Mouse (Mus musculus): ENCODE results near the gene Myo1d.

- TF ChIP-seq CTCF (IDR thresholded peaks at IDR 0.05; ENCODE audit: insufficient read depth, low read length) = peak; percentile 30; the same call in 1 of the 2 replicates
- TF ChIP-seq POLR2A (IDR thresholded peaks at IDR 0.05; ENCODE audit: borderline replicate concordance, extremely low read depth, low read depth, low read length) = no peak
Observed at GRCm38 (mm10) chr11:80527697-80528096, 252.1 kb downstream of the Myo1d start.
